Mouse (Mus musculus): ENCODE measurements at regions not wholly inside any gene's neighbourhood (a gene's known extent, or its start where the extent isn't known, plus 50 kb on each side); places are given as distances from the start of the nearest gene placed in this dataset.
A peak's percentile ranks its signal among the peaks of the same experiment; 100 is the strongest.

GRCm38 (mm10) chr19:54244176-54244575 is 200.2 kb downstream of the Adra2a start:
- no peak for DNase-seq (ENCODE audit: low spot score)

- peak; percentile 54 for DNase-seq (ENCODE audit: low spot score)
Observed at GRCm38 (mm10) chr19:54248256-54248936, 204.4 kb downstream of the Adra2a start.

- no peak for DNase-seq (ENCODE audit: low spot score)
Observed at GRCm38 (mm10) chr19:54252145-54252664, 208.3 kb downstream of the Adra2a start.

- no peak for DNase-seq (ENCODE audit: low spot score)
Observed at GRCm38 (mm10) chr19:54257889-54258288, 213.9 kb downstream of the Adra2a start.

DNA sequence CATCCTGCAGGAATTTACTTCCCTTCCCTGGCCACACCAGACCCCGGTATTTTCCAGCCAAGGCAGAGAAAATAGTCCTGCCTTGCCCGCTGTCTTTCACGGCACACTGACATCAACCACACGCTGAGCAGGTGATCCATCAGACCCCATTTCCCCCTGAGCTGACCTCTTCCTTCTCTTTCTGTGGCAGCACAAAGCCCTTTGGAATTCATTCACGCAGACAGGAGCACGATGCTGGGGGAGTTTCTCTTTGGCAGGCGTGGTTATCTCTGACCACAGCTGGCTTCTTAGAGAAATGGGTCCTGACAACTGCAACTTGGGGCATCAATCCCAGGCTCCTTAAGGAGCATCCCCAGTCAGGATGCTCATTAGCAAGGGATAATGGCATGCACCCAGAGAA is 215.2 kb downstream of the Adra2a start:
- DNase-seq (ENCODE audit: low spot score), result peak; percentile 67

DNA sequence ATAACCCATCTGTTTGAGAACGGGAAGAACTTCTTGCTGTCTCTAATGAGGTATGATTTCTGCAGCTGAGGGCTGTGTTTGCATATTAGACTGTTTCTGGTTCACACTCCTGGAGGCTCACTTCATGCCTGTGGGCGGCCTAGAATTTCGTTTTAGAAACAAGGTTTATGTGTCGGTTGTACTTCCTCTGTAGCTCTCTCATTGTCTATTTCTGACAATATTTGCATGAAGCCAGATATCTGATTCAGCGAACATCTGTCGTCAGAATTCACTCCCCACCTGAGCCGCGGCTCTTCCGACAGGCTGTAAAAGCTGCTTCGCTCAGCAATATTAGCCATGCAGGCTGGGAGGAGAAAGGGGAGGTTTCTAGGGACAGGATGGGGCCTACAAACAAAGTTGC is 233.4 kb downstream of the Adra2a start:
- no peak for DNase-seq (ENCODE audit: low spot score)

DNA sequence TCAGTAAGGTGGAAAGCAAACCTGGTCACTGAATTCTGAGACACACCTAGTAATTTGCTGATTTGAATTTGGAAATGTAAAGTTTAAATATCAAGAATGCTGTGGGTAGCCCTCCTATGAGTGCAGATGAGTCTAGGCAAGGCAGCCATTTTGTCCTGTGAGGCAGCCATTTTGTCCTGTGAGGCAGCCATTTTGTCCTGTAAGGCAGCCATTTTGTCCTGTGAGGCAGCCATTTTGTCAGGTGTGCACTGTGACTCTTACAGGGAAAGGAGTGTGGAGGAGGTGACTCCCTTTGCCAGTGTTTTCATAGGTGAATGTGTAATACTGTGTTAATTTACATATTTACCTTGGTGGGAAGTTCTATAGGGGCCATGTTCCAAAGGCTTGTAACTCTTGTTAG is 241.5 kb downstream of the Adra2a start:
- DNase-seq (ENCODE audit: low spot score), result peak; percentile 11

DNA sequence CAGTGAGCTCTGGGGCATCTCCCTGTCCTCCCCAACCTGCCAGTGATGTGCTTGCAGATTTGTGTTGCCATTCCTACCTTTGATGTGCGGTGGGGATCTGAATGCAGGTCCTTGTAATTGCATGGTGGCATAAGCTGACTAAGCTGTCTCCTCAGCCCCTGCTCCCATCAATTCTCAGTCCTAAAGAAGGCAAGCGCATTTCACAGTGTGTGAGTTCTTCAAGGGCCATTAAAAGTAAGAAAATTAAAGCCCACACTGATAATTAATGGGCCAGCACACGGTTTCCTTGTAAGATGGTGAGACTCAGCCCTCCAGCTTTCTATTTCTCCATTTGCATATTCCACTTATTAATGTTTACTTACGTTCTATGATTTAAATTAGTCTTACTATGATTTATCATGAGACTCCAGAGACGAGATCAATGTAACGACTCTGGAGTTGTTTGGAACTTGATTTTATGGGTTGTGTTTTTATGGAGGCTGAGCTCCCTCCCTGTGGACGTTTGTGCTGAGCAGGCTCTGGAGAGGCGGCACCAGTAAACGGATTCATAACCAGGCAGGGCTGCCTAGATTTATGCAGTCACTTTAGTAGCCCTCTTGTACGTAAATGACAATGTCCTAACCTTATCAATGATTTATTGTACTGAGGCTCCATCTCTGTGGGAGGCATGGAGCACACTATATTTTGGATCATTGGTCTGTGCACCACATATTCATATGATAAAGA is 253.9 kb downstream of the Adra2a start:
- no peak for DNase-seq (ENCODE audit: low spot score)

DNA sequence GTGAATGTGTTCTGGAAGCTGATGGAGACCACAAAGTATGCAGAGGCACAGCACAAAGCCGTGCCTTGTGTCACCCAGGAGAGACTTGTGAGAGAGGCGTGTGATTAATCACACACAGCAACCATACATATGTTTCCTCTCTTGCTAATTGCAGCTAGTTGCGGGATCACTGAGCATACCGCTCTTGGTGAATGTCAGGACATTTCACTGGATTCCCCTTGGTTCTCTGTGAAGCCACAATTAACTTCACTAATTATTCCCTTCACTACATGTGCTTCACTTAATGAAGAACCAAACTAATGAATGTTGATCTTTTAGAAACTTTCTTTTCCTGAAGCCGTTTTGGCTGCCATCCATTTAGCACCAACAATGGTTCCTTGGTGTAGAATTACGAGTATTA is 267.3 kb downstream of the Adra2a start:
- no peak for DNase-seq (ENCODE audit: low spot score)

DNA sequence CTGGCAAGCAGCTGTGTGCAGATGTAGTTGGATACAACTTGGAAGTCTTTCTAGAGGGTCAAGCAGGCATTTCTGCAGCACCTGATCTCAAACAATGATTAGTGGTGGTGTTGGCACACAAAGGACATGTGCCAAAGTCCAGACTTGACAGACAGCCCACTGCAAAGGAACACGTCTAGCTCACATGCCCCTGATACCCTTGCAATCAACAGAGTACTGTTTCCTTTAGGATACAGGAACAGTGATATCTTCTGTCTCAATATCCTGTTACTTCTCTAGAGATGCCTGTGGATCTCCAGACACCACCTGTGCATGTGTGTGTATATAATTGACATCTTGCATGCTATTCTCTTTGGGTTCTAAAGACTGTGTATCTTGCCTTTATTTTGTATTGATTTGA is 267.8 kb downstream of the Adra2a start:
- DNase-seq (ENCODE audit: low spot score), result no peak

DNA sequence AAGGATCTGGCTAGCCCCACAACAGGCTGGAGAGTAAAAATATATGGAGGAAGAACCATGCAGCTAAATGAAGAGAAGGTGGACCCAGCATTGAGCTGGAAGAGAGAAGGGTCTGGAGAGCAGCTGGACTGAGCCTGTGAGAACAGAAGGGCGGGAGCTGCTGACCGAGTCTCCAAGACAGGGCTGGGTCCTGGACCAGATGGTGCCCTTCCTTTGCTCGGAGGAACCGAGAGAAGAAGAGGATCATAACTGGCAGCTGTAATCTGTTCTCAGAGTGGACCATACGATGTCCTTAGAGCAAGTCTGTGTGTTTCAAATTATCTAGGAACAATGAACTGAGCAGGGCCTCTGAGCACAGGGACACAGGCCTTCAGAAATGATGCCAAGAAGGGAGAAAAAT is 279.3 kb downstream of the Adra2a start:
- no peak for DNase-seq (ENCODE audit: low spot score)

DNA sequence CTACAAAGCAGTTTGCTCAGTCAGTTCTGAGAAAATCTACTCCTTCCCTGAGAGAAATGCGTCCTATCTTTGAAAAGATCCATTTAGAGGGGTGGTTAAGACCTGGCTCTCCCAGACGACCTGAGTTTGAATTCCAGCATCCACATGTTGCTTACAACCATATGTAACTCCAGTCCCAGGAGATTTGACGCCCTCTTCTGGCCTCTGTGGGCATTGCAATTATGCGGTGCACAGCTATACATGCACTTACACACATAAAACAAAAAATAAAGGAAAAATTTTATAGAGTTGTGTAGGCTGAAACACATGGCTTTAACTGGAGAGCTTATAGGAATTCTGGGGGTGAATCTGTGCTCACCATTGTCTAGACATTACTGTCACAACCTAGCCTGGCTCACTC is 281.0 kb downstream of the Adra2a start:
- no peak for DNase-seq (ENCODE audit: low spot score)

DNA sequence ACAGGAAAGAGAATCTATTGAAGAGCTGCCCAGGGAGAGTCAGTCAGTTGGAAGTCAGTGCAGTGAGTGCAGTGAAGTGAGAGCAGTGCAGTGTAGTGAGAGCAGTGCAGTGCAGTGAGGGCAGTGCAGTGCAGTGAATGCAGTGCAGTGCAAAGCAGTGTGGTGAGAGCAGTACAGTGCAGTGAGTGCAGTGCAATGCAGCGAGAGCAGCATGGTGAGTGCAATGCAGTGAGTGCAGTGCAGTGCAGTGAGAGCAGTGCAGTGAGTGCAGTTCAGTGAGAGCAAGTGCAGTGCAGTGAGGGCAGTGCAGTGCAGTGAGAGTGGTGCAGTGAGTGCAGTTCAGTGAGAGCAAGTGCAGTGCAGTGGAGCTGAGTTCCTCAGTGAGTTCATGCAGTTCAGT is 288.2 kb downstream of the Adra2a start:
- no peak for DNase-seq (ENCODE audit: low spot score)

GRCm38 (mm10) chr19:54340778-54341291 is 296.9 kb downstream of the Adra2a start:
- DNase-seq (ENCODE audit: low spot score), result no peak

GRCm38 (mm10) chr19:54359731-54360130 is 315.8 kb downstream of the Adra2a start:
- no peak for DNase-seq (ENCODE audit: low spot score)

- DNase-seq (ENCODE audit: low spot score), result no peak
Observed at GRCm38 (mm10) chr19:54360660-54361059, 316.7 kb downstream of the Adra2a start.

DNA sequence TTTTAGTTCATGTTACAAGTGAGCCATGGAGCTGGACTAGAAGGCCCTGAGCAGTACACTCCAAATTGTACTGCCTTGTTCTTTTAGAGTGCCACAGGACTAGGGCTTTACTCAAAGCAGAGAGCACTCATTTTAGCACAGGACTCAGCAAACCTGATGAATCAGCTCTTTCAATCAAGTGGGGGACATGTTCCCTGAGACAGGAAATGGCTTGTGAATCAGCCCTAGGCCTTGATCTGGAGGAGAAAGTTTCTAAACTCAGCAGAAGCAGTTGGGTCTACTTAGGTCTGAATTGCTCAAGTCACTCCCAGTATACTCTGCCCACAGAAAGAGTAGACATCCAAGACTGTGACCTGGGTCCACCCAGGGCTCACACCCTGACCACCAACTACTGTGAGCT is 341.1 kb downstream of the Adra2a start:
- no peak for DNase-seq (ENCODE audit: low spot score)

- DNase-seq (ENCODE audit: low spot score), result peak; percentile 51
Observed at GRCm38 (mm10) chr19:54391406-54391805, 347.5 kb downstream of the Adra2a start.

DNA sequence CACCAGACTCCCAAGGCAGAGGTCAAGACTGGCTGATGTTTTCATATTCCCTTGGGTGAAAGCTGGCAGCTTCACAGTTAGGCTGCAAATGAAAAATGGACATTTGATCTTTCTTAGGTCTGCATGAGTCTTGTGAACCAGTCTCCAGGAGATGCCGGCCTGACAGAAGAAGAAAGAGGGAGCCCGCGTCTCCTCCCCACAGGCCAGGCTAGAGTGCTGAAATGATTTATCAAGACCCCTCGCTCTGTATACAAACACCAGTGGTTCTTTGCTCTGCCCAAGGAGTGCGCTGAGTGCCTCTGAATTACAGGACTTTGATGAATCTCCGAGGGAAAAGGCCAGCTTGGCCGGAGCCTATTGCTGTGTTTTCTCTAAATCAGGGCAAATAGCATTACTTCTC is 355.7 kb downstream of the Adra2a start:
- peak; percentile 50 for DNase-seq (ENCODE audit: low spot score)

DNA sequence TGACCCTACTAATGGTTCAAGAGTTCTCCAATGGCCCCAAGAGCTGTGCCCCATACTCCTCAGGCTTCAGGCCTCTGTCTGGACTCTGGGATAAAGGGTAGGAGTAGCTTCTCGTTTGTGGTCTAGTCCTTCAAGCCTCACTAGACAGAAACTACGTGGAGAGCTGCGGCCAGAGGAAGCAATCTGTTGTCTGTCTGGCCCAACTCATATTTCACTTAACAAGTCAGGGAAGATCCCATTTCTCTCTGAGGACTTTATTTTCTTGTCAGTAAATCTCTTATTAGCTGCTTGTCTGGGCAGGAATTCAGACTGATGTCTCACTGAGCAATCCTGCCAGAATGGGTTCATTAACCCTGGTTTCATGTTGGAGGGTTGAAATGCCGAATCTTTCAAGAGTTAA is 364.0 kb downstream of the Adra2a start:
- DNase-seq (ENCODE audit: low spot score), result no peak

- DNase-seq (ENCODE audit: low spot score), result peak; percentile 29
Observed at GRCm38 (mm10) chr19:54429062-54429461, 385.1 kb downstream of the Adra2a start.

GRCm38 (mm10) chr19:54440713-54441112 is 396.8 kb downstream of the Adra2a start:
- no peak for DNase-seq (ENCODE audit: low spot score)

- DNase-seq (ENCODE audit: low spot score), result no peak
Observed at GRCm38 (mm10) chr19:54460426-54461170, 416.6 kb downstream of the Adra2a start.
